Mouse (Mus musculus) right cerebral cortex, adult 2 months (tissue): ENCODE data around the gene Echdc3.

ENCODE experiments used
- DNase-seq, 2 experiments: peaks; one replicate each; pipeline ENCODE4 v3.0.0; 2021 to 2022; ENCODE audit warnings: low spot score in 2 of 2

The Echdc3 gene

GRCm38 (mm10) chr2:6168560-6168959, 44.3 kb downstream of the Echdc3 start:
- DNase-seq: no peak

- DNase-seq: peak; percentile 89 to 91
Measured at GRCm38 (mm10) chr2:6167843-6168558, 44.8 kb downstream of the Echdc3 start.

- no peak for DNase-seq
Measured at GRCm38 (mm10) chr2:6165771-6166170, 47.1 kb downstream of the Echdc3 start.

GRCm38 (mm10) chr2:6164606-6165290, 48.1 kb downstream of the Echdc3 start:
- DNase-seq: no peak

- no peak for DNase-seq
Measured at GRCm38 (mm10) chr2:6162366-6163040, 50.3 kb downstream of the Echdc3 start.

- DNase-seq: no peak
Measured at GRCm38 (mm10) chr2:6159735-6160134, 53.1 kb downstream of the Echdc3 start.

GRCm38 (mm10) chr2:6159219-6159618, 53.6 kb downstream of the Echdc3 start:
- no peak for DNase-seq

GRCm38 (mm10) chr2:6157635-6158034, 55.2 kb downstream of the Echdc3 start:
- DNase-seq: no peak

GRCm38 (mm10) chr2:6157208-6157607, 55.6 kb downstream of the Echdc3 start:
- DNase-seq: no peak

- DNase-seq: no peak
Measured at GRCm38 (mm10) chr2:6149801-6150200, 63.0 kb downstream of the Echdc3 start.

- DNase-seq: no peak
Measured at GRCm38 (mm10) chr2:6146901-6147300, 65.9 kb downstream of the Echdc3 start.

- DNase-seq: no peak
Measured at GRCm38 (mm10) chr2:6146257-6146656, 66.6 kb downstream of the Echdc3 start.

GRCm38 (mm10) chr2:6145611-6146010, 67.2 kb downstream of the Echdc3 start:
- no peak for DNase-seq

- DNase-seq: peak; percentile 7 to 9
Measured at GRCm38 (mm10) chr2:6142915-6143654, 69.7 kb downstream of the Echdc3 start.

- DNase-seq: no peak
Measured at GRCm38 (mm10) chr2:6140572-6141161, 72.2 kb downstream of the Echdc3 start.
